Mouse (Mus musculus): ENCODE results near the gene Carhsp1. TPM values are rescaled to one million over a fixed set of nuclear protein-coding genes. Genes with fewer than 3 reads are reported as not detected.

Gene Carhsp1
- total and polyA plus RNA-seq, 3 experiments: 19.5 to 28.0 TPM; not detected in 1

- Histone ChIP-seq H3K4me3 (ENCODE audit: control insufficient read depth in 1 of 2, insufficient read depth in 1 of 2, low read depth in 2 of 2, low read length in 2 of 2) (no peak within 1 kb of the TSS), H3K4me1 (ENCODE audit: control insufficient read depth in 1 of 2, insufficient read depth in 2 of 2, low read length in 2 of 2) (peaks cover 13 to 30% of the 10 kb centered on the region in 2 experiments), H3K79me2 (ENCODE audit: control insufficient read depth, insufficient read depth, low read length, poor library complexity) (no peaks in the 10 kb centered on the region), H3K36me3 (ENCODE audit: control insufficient read depth in 1 of 2, insufficient read depth in 2 of 2, low read length in 2 of 2) (peaks cover 0 to 23% of the 10 kb centered on the region in 2 experiments; a peak in 2 of 4 replicates), H3K9me3 (replicated peaks; ENCODE audit: insufficient read depth, low read length) (no peaks in the 10 kb centered on the region), H3K27me3 (ENCODE audit: control insufficient read depth in 1 of 2, insufficient read depth in 2 of 2, low read length in 2 of 2) (no peaks in the 10 kb centered on the region), H3K9ac (ENCODE audit: control insufficient read depth, low read depth, low read length, poor library complexity, severe bottlenecking) (no peak within 1 kb of the TSS), H3K27ac (ENCODE audit: control insufficient read depth, low read depth, low read length) (no peak within 1 kb of the TSS)
- no peak for DNase-seq (ENCODE audit: low read depth, low spot score)
- no peak for TF ChIP-seq BHLHE40 (IDR thresholded peaks at IDR 0.05; ENCODE audit: borderline replicate concordance, low read depth, low read length)
- TF ChIP-seq TCF12 (IDR thresholded peaks at IDR 0.05; ENCODE audit: low read depth, low read length): no peak
- TF ChIP-seq ETS1 (IDR thresholded peaks at IDR 0.05; ENCODE audit: low read depth, low read length): no peak
- no peak for TF ChIP-seq MAX (IDR thresholded peaks at IDR 0.05; ENCODE audit: low read length)
- TF ChIP-seq GATA1 (IDR thresholded peaks at IDR 0.05; ENCODE audit: low read depth, low read length): no peak
- no peak for TF ChIP-seq ZKSCAN1 (IDR thresholded peaks at IDR 0.05; ENCODE audit: low read depth, low read length)
- TF ChIP-seq POLR2AphosphoS5 (IDR thresholded peaks at IDR 0.05; ENCODE audit: borderline replicate concordance, low read depth, low read length): no peak
- no peak for TF ChIP-seq CHD2 (IDR thresholded peaks at IDR 0.05; ENCODE audit: low read length)
- no peak for TF ChIP-seq SIN3A (IDR thresholded peaks at IDR 0.05; ENCODE audit: low read length)
- TF ChIP-seq KAT2A (conservative IDR thresholded peaks at IDR 0.05; ENCODE audit: low read depth, low read length): no peak
- TF ChIP-seq ZNF384 (IDR thresholded peaks at IDR 0.05; ENCODE audit: low read depth, low read length): no peak
- no peak for TF ChIP-seq NRF1 (IDR thresholded peaks at IDR 0.05; ENCODE audit: insufficient read depth, low read depth, low read length, poor library complexity, severe bottlenecking)
- no peak for TF ChIP-seq MAZ (IDR thresholded peaks at IDR 0.05; ENCODE audit: low read depth, low read length)
- TF ChIP-seq USF1 (IDR thresholded peaks at IDR 0.05; ENCODE audit: low read depth, low read length): no peak
- TF ChIP-seq TAL1 (IDR thresholded peaks at IDR 0.05; ENCODE audit: low read length): no peak
Observed at GRCm38 (mm10) chr16:8680470-8680869, 8.5 kb upstream of the Carhsp1 start, which contains the start of gene Gm5767. Gene Gm5767, plus strand, starts transcription at chr16:8680770.

GRCm38 (mm10) chr16:8679780-8680179 is 7.8 kb upstream of the Carhsp1 start:
- peaks cover 13 to 31% of the 10 kb centered on the region in 2 experiments for H3K4me1 ChIP-seq (ENCODE audit: control insufficient read depth in 1 of 2, insufficient read depth in 2 of 2, low read length in 2 of 2)
- no peak overlapping the region for H3K4me3 ChIP-seq (ENCODE audit: control insufficient read depth in 1 of 2, insufficient read depth in 1 of 2, low read depth in 2 of 2, low read length in 2 of 2)
- peaks cover 0 to 23% of the 10 kb centered on the region in 2 experiments; a peak in 2 of 4 replicates for H3K36me3 ChIP-seq (ENCODE audit: control insufficient read depth in 1 of 2, insufficient read depth in 2 of 2, low read length in 2 of 2)
- no peaks in the 10 kb centered on the region for H3K27me3 ChIP-seq (ENCODE audit: control insufficient read depth in 1 of 2, insufficient read depth in 2 of 2, low read length in 2 of 2)
- TF ChIP-seq NRF1 (IDR thresholded peaks at IDR 0.05; ENCODE audit: insufficient read depth, low read depth, low read length, poor library complexity, severe bottlenecking): no peak
- no peak for TF ChIP-seq MXI1 (IDR thresholded peaks at IDR 0.05; ENCODE audit: low read depth, low read length)
- TF ChIP-seq GATA1 (IDR thresholded peaks at IDR 0.05; ENCODE audit: low read depth, low read length): no peak
- no peak for TF ChIP-seq USF2 (IDR thresholded peaks at IDR 0.05; ENCODE audit: borderline replicate concordance in 1 of 2, insufficient read depth in 1 of 2, low read depth in 1 of 2, low read length in 2 of 2)
- no peak for TF ChIP-seq SMC3 (IDR thresholded peaks at IDR 0.05; ENCODE audit: low read depth, low read length)
- TF ChIP-seq ZC3H11A (IDR thresholded peaks at IDR 0.05; ENCODE audit: low read depth, low read length): no peak
- no peak for TF ChIP-seq SIN3A (IDR thresholded peaks at IDR 0.05; ENCODE audit: low read length)
- no peak for TF ChIP-seq MAFK (IDR thresholded peaks at IDR 0.05; ENCODE audit: borderline replicate concordance, low read depth, low read length)
- no peak for TF ChIP-seq CHD1 (IDR thresholded peaks at IDR 0.05; ENCODE audit: low read depth, low read length)
- TF ChIP-seq MYB (IDR thresholded peaks at IDR 0.05; ENCODE audit: low read depth, low read length): no peak
- TF ChIP-seq MAX (IDR thresholded peaks at IDR 0.05; ENCODE audit: low read length): no peak
- no peak for TF ChIP-seq GABPA (IDR thresholded peaks at IDR 0.05; ENCODE audit: low read depth, low read length)
- no peak for TF ChIP-seq CTCF (IDR thresholded peaks at IDR 0.05 in 2 of 3, conservative IDR thresholded peaks at IDR 0.05 in 1 of 3; ENCODE audit: control insufficient read depth in 1 of 3, insufficient read depth in 1 of 3, low read depth in 2 of 3, low read length in 3 of 3, poor library complexity in 1 of 3, severe bottlenecking in 1 of 3)
- TF ChIP-seq POLR2A (IDR thresholded peaks at IDR 0.05; ENCODE audit: control insufficient read depth in 1 of 2, insufficient read depth in 1 of 2, low read depth in 1 of 2, low read length in 2 of 2, poor library complexity in 1 of 2): no peak
- no peak for TF ChIP-seq ELF1 (IDR thresholded peaks at IDR 0.05; ENCODE audit: low read depth, low read length)
- no peak for TF ChIP-seq NELFE (IDR thresholded peaks at IDR 0.05; ENCODE audit: low read depth, low read length)
- no peak for TF ChIP-seq ZKSCAN1 (IDR thresholded peaks at IDR 0.05; ENCODE audit: low read depth, low read length)
- no peak for TF ChIP-seq ZNF384 (IDR thresholded peaks at IDR 0.05; ENCODE audit: low read depth, low read length)
- H3K79me2 ChIP-seq (ENCODE audit: control insufficient read depth, insufficient read depth, low read length, poor library complexity): no peaks in the 10 kb centered on the region
- H3K9ac ChIP-seq (ENCODE audit: control insufficient read depth, low read depth, low read length, poor library complexity, severe bottlenecking): no peak overlapping the region
- no peak overlapping the region for H3K27ac ChIP-seq (ENCODE audit: control insufficient read depth, low read depth, low read length)
- H3K9me3 ChIP-seq (replicated peaks; ENCODE audit: insufficient read depth, low read length): no peaks in the 10 kb centered on the region
- no peak for DNase-seq (ENCODE audit: low read depth, low spot score)

All from MEL (cell line).